Mouse (Mus musculus): ENCODE results near the gene Plppr3. TPM values are rescaled to one million over a fixed set of nuclear protein-coding genes. Genes with fewer than 3 reads are reported as not detected.
A peak's percentile ranks its signal among the peaks of the same experiment; 100 is the strongest.

Gene Plppr3
- polyA plus RNA-seq, 1 experiment = not detected

- Histone ChIP-seq H3K4me3 (ENCODE audit: insufficient read depth, low read length) (no peak overlapping the region), H3K27ac (ENCODE audit: insufficient read depth, low read depth, low read length) (no peak overlapping the region), H3K4me1 (ENCODE audit: control insufficient read depth, insufficient read depth, low read length) (peaks cover 5% of the 10 kb centered on the region)
- TF ChIP-seq CTCF (IDR thresholded peaks at IDR 0.05; ENCODE audit: low read depth, low read length) (no peak), POLR2A (IDR thresholded peaks at IDR 0.05; ENCODE audit: borderline replicate concordance, low read depth, low read length) (no peak)
These were observed 2.6 kb downstream of the Plppr3 start for GRCm38 (mm10) chr10:79871845-79872244.

GRCm38 (mm10) chr10:79866601-79867000 lies 7.8 kb downstream of the Plppr3 start:
- Histone ChIP-seq H3K4me3 (ENCODE audit: insufficient read depth, low read length) (no peak overlapping the region), H3K4me1 (ENCODE audit: control insufficient read depth, insufficient read depth, low read length) (no peaks in the 10 kb centered on the region), H3K27ac (ENCODE audit: insufficient read depth, low read depth, low read length) (no peak overlapping the region)
- TF ChIP-seq CTCF (IDR thresholded peaks at IDR 0.05; ENCODE audit: low read depth, low read length) = no peak
- no peak for TF ChIP-seq POLR2A (IDR thresholded peaks at IDR 0.05; ENCODE audit: borderline replicate concordance, low read depth, low read length)

GRCm38 (mm10) chr10:79865801-79866295 lies 8.6 kb downstream of the Plppr3 start:
- TF ChIP-seq POLR2A (IDR thresholded peaks at IDR 0.05; ENCODE audit: borderline replicate concordance, low read depth, low read length) (no peak), CTCF (IDR thresholded peaks at IDR 0.05; ENCODE audit: low read depth, low read length) (peak; percentile 28; the same call in 1 of the 2 replicates)
- no peak overlapping the region for H3K27ac ChIP-seq (ENCODE audit: insufficient read depth, low read depth, low read length)
- no peaks in the 10 kb centered on the region for H3K4me1 ChIP-seq (ENCODE audit: control insufficient read depth, insufficient read depth, low read length)
- H3K4me3 ChIP-seq (ENCODE audit: insufficient read depth, low read length) = no peak overlapping the region

GRCm38 (mm10) chr10:79865189-79865601 lies 9.2 kb downstream of the Plppr3 start:
- Histone ChIP-seq H3K4me1 (ENCODE audit: control insufficient read depth, insufficient read depth, low read length) (no peaks in the 10 kb centered on the region), H3K4me3 (ENCODE audit: insufficient read depth, low read length) (no peak overlapping the region), H3K27ac (ENCODE audit: insufficient read depth, low read depth, low read length) (no peak overlapping the region)
- TF ChIP-seq POLR2A (IDR thresholded peaks at IDR 0.05; ENCODE audit: borderline replicate concordance, low read depth, low read length) (no peak), CTCF (IDR thresholded peaks at IDR 0.05; ENCODE audit: low read depth, low read length) (no peak)

- no peak overlapping the region for H3K4me3 ChIP-seq (ENCODE audit: insufficient read depth, low read length)
- H3K4me1 ChIP-seq (ENCODE audit: control insufficient read depth, insufficient read depth, low read length) = no peaks in the 10 kb centered on the region
- TF ChIP-seq POLR2A (IDR thresholded peaks at IDR 0.05; ENCODE audit: borderline replicate concordance, low read depth, low read length) (no peak), CTCF (IDR thresholded peaks at IDR 0.05; ENCODE audit: low read depth, low read length) (no peak)
- H3K27ac ChIP-seq (ENCODE audit: insufficient read depth, low read depth, low read length) = no peak overlapping the region
These were observed 9.9 kb downstream of the Plppr3 start for GRCm38 (mm10) chr10:79864351-79865188.

- no peak for TF ChIP-seq POLR2A (IDR thresholded peaks at IDR 0.05; ENCODE audit: borderline replicate concordance, low read depth, low read length)
- TF ChIP-seq CTCF (IDR thresholded peaks at IDR 0.05; ENCODE audit: low read depth, low read length) = no peak
- H3K4me3 ChIP-seq (ENCODE audit: insufficient read depth, low read length) = no peak overlapping the region
- H3K4me1 ChIP-seq (ENCODE audit: control insufficient read depth, insufficient read depth, low read length) = peaks cover 7% of the 10 kb centered on the region
- no peak overlapping the region for H3K27ac ChIP-seq (ENCODE audit: insufficient read depth, low read depth, low read length)
These were observed 11.5 kb downstream of the Plppr3 start for GRCm38 (mm10) chr10:79862925-79863324.

GRCm38 (mm10) chr10:79862049-79862788 lies 12.2 kb downstream of the Plppr3 start:
- Histone ChIP-seq H3K4me1 (ENCODE audit: control insufficient read depth, insufficient read depth, low read length) (peaks cover 9% of the 10 kb centered on the region), H3K4me3 (ENCODE audit: insufficient read depth, low read length) (no peak overlapping the region), H3K27ac (ENCODE audit: insufficient read depth, low read depth, low read length) (no peak overlapping the region)
- TF ChIP-seq POLR2A (IDR thresholded peaks at IDR 0.05; ENCODE audit: borderline replicate concordance, low read depth, low read length) (no peak), CTCF (IDR thresholded peaks at IDR 0.05; ENCODE audit: low read depth, low read length) (no peak)

- no peak overlapping the region for H3K27ac ChIP-seq (ENCODE audit: insufficient read depth, low read depth, low read length)
- peaks cover 9% of the 10 kb centered on the region for H3K4me1 ChIP-seq (ENCODE audit: control insufficient read depth, insufficient read depth, low read length)
- H3K4me3 ChIP-seq (ENCODE audit: insufficient read depth, low read length) = no peak overlapping the region
- TF ChIP-seq POLR2A (IDR thresholded peaks at IDR 0.05; ENCODE audit: borderline replicate concordance, low read depth, low read length) = no peak
- TF ChIP-seq CTCF (IDR thresholded peaks at IDR 0.05; ENCODE audit: low read depth, low read length) = no peak
These were observed 13.0 kb downstream of the Plppr3 start for GRCm38 (mm10) chr10:79861230-79862048.

Measured in bone marrow macrophage, adult 2 months (primary cell).